Mouse (Mus musculus) urinary bladder, postnatal 4 days (tissue): ENCODE data around the gene Serpina3g.

ENCODE experiments used
- DNase-seq, 2 experiments: peaks; one replicate each; pipeline ENCODE4 v3.0.0; 2021 to 2022; ENCODE audit warnings: low spot score in 2 of 2

Serpina3g gene

DNA sequence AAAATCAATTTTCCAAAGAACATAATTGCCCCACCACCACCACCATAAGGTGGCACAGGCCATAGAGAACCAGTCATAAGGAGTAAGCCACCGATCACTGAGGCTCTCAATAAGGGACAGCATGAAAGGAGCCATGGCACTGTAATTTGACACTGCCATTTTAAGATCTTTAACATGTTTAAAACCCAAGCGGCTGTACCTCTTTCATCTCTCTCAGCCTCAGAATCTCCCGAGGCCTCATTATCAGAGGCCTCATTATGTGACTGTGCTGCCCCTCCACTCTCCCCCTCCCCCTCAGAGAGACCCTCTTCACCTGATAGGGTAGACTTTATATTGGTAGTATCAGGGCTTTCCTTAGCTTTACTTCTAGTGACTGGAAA lies 43.0 kb downstream of the Serpina3g start:
- DNase-seq = no peak

DNA sequence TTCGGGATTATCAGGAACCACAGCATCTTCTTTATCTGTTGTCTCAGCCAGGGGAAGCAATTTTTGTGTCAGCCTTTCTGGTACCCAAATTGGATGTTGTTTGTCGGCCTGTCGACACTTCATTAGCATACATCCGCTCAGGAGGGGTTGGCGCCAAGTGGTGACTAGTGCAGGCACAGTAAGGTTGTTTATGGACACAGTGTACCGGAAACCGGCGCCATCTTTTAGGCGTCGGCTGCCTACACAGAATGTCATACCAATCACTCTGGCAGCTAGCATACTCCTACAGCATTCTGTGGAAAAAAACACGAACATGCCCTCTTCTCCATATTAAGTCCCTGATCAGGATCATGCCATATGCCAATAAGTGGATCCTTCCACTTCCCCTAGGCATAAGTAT lies 47.3 kb downstream of the Serpina3g start:
- DNase-seq = no peak

DNA sequence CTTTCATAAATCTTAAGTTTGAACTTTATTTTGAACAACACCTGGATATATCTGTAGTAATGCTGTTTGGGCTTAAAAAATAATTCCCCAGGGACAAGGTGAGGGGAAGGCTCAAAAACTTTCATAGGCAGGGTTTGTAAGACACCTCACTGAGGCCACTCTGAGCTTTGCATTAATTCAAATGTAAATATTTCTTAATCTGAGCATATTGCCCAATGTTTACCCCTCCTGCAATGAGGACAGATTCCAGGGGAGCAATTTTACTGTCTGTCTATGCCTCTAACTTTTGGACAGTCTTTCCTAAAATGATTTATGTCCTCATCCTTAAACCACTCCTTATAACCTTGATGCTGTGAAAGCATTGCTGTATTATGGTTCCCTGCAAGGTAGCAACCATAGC lies 52.3 kb downstream of the Serpina3g start:
- no peak for DNase-seq

DNA sequence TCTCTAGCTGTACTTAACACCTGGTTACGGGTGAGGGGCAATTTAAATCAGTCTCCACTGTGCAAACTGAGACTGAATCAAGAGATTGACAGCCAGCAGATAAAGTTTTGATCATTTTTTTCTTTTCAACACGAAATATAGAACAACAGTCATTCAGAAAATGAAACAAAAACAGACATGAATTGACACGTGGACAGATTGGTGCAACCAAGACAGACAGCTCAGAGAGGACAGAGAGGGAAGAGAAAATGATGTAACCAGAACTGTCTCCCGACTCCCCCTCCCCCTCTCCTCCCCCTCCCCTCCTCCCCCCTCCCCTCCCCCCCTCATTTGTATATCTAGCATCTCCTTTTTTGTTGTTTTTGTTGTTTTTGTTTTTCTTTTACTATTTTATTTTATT lies 53.8 kb downstream of the Serpina3g start:
- DNase-seq = no peak
